Mouse (Mus musculus) lung, postnatal 0 days (tissue): ENCODE data around the gene Gm8947. TPM values are rescaled to one million over a fixed set of nuclear protein-coding genes. Genes with fewer than 3 reads are reported as not detected.

Experiments
- ATAC-seq: fragments of 200-750 bp; cut with Nextera tagmentation; 2 replicates; pipeline ENCODE4 v1.8.0; 2017; ENCODE audit warnings: moderate library complexity
- DNase-seq: peaks from one replicate; pipeline ENCODE4 v3.0.0-alpha.2; 2016; ENCODE audit warnings: low spot score
- H3K27ac ChIP-seq: fragments of 300-500 bp; sonication (generic); 2 replicates; pipeline ENCODE4 v1.5.1; 2014; ENCODE audit warnings: antibody characterized with exemption, mild to moderate bottlenecking, low read length, mixed read lengths
- H3K27me3 ChIP-seq: fragments of 300-500 bp; sonication (generic); replicated peaks from 2 replicates; pipeline ENCODE4 v1.6.1; 2014; ENCODE audit warnings: low read length, mixed read lengths; ENCODE audit not compliant: insufficient read depth
- H3K36me3 ChIP-seq: fragments of 300-500 bp; sonication (generic); 2 replicates; pipeline ENCODE4 v1.6.1; 2014; ENCODE audit warnings: low read length, mixed read lengths; ENCODE audit not compliant: insufficient read depth
- H3K4me1 ChIP-seq: fragments of 300-500 bp; sonication (generic); 2 replicates; pipeline ENCODE4 v1.6.1; 2014; ENCODE audit warnings: antibody characterized with exemption, low read depth, low read length, mixed read lengths; ENCODE audit not compliant: insufficient read depth
- H3K4me2 ChIP-seq: fragments of 300-500 bp; sonication (generic); replicated peaks from 2 replicates; pipeline ENCODE4 v1.6.1; 2014; ENCODE audit warnings: low read depth, mild to moderate bottlenecking, low read length, moderate library complexity, mixed read lengths
- H3K4me3 ChIP-seq: fragments of 300-500 bp; sonication (generic); 2 replicates; pipeline ENCODE4 v1.5.1; 2014; ENCODE audit warnings: low read depth, low read length
- H3K9ac ChIP-seq: fragments of 300-500 bp; sonication (generic); replicated peaks from 2 replicates; pipeline ENCODE4 v1.6.1; 2014; ENCODE audit warnings: low read depth, mild to moderate bottlenecking
- H3K9me3 ChIP-seq: fragments of 300-500 bp; sonication (generic); 2 replicates; pipeline ENCODE4 v1.6.1; 2016; ENCODE audit warnings: low read length, mixed read lengths
- CTCF ChIP-seq: IDR thresholded peaks from 2 replicates; pipeline ENCODE4 v1.5.1; 2016; ENCODE audit warnings: antibody characterized with exemption, mild to moderate bottlenecking
- EP300 ChIP-seq: IDR thresholded peaks from 2 replicates; pipeline ENCODE4 v1.6.1; 2016; ENCODE audit warnings: antibody characterized with exemption, mild to moderate bottlenecking, control low read depth
- whole genome bisulfite sequencing: fragments of 180-500 bp; shearing (Covaris S2); extraction: QIAGEN DNeasy Blood & Tissue Kit; methylation state at CpG from one replicate; pipeline ENCODE4 v1.1.7; 2014; 5-methylcytosine and 5-hydroxymethylcytosine counted together
- polyA plus RNA-seq: library from polyadenylated mRNA; unstranded; fragments of >200 nt; fragmentation: Nextera tagmentation; extraction: Ambion mirVana; gene quantifications from 2 replicates; pipeline ENCODE4 v1.2.1, GENCODE M21; 2015

The Gm8947 gene
- polyA plus RNA-seq, 1 experiment from 2014 or later = not detected

GRCm38 (mm10) chr1:151224536-151224935, 32.4 kb downstream of the Gm8947 start:
- no peak overlapping the region for H3K4me2 ChIP-seq
- no peaks in the 10 kb centered on the region for H3K36me3 ChIP-seq
- H3K9ac ChIP-seq = no peak overlapping the region
- H3K4me3 ChIP-seq = no peak overlapping the region
- H3K27ac ChIP-seq = no peak overlapping the region
- 77% methylated on average over 1 of the region's 1 CpGs for WGBS
- H3K4me1 ChIP-seq = no peaks in the 10 kb centered on the region
- ATAC-seq (no peak), DNase-seq (no peak)
- no peak for TF ChIP-seq CTCF
- TF ChIP-seq EP300 = no peak
- H3K27me3 ChIP-seq = no peaks in the 10 kb centered on the region
- no peaks in the 10 kb centered on the region for H3K9me3 ChIP-seq

- no peaks in the 10 kb centered on the region for H3K27me3 ChIP-seq
- ATAC-seq (no peak), DNase-seq (no peak)
- H3K4me3 ChIP-seq = no peak overlapping the region
- WGBS = 65% methylated on average over 8 of the region's 8 CpGs
- no peaks in the 10 kb centered on the region for H3K4me1 ChIP-seq
- H3K4me2 ChIP-seq = no peak overlapping the region
- no peak overlapping the region for H3K9ac ChIP-seq
- no peaks in the 10 kb centered on the region for H3K36me3 ChIP-seq
- no peak overlapping the region for H3K27ac ChIP-seq
- TF ChIP-seq EP300 (no peak), CTCF (no peak)
- H3K9me3 ChIP-seq = no peaks in the 10 kb centered on the region
These were observed 35.3 kb downstream of the Gm8947 start for GRCm38 (mm10) chr1:151227506-151227905.

- no peak overlapping the region for H3K4me3 ChIP-seq
- no peaks in the 10 kb centered on the region for H3K27me3 ChIP-seq
- no peaks in the 10 kb centered on the region for H3K9me3 ChIP-seq
- peak; percentile 20 for DNase-seq
- H3K4me1 ChIP-seq = no peaks in the 10 kb centered on the region
- no peak overlapping the region for H3K27ac ChIP-seq
- 62% methylated on average over 1 of the region's 1 CpGs for whole genome bisulfite sequencing
- no peak overlapping the region for H3K9ac ChIP-seq
- ATAC-seq = no peak
- no peaks in the 10 kb centered on the region for H3K36me3 ChIP-seq
- no peak for TF ChIP-seq CTCF
- H3K4me2 ChIP-seq = no peak overlapping the region
These were observed 36.3 kb downstream of the Gm8947 start for GRCm38 (mm10) chr1:151228320-151228989.

GRCm38 (mm10) chr1:151232346-151232745, 40.2 kb downstream of the Gm8947 start:
- H3K4me2 ChIP-seq = no peak overlapping the region
- H3K4me3 ChIP-seq = no peak overlapping the region
- no peaks in the 10 kb centered on the region for H3K4me1 ChIP-seq
- TF ChIP-seq EP300 (no peak), CTCF (no peak)
- no peak overlapping the region for H3K9ac ChIP-seq
- H3K9me3 ChIP-seq = no peaks in the 10 kb centered on the region
- no peak for DNase-seq
- no peak for ATAC-seq
- no peak overlapping the region for H3K27ac ChIP-seq
- no peaks in the 10 kb centered on the region for H3K27me3 ChIP-seq
- 82% methylated on average over 3 of the region's 3 CpGs for WGBS
- no peaks in the 10 kb centered on the region for H3K36me3 ChIP-seq

- WGBS = 50% methylated on average over 3 of the region's 3 CpGs
- H3K9ac ChIP-seq = no peak overlapping the region
- no peaks in the 10 kb centered on the region for H3K36me3 ChIP-seq
- no peak overlapping the region for H3K4me3 ChIP-seq
- TF ChIP-seq EP300 (no peak), CTCF (no peak)
- ATAC-seq (no peak), DNase-seq (no peak)
- H3K27ac ChIP-seq = no peak overlapping the region
- H3K4me2 ChIP-seq = no peak overlapping the region
- no peaks in the 10 kb centered on the region for H3K9me3 ChIP-seq
- no peaks in the 10 kb centered on the region for H3K4me1 ChIP-seq
- H3K27me3 ChIP-seq = no peaks in the 10 kb centered on the region
These were observed 41.6 kb downstream of the Gm8947 start for GRCm38 (mm10) chr1:151233756-151234155.

- H3K27ac ChIP-seq = no peak overlapping the region
- no peak overlapping the region for H3K4me2 ChIP-seq
- DNase-seq = peak; percentile 31
These were observed 43.4 kb downstream of the Gm8947 start for GRCm38 (mm10) chr1:151235574-151235973.

More at GRCm38 (mm10) chr1:151235574-151235973, 43.4 kb downstream of the Gm8947 start:
- Histone ChIP-seq H3K4me1 (no peaks in the 10 kb centered on the region; the same call in 1 of the 2 replicates), H3K9ac (no peak overlapping the region), H3K27me3 (no peaks in the 10 kb centered on the region), H3K36me3 (no peaks in the 10 kb centered on the region), H3K9me3 (no peaks in the 10 kb centered on the region), H3K4me3 (no peak overlapping the region)
- ATAC-seq = peak; percentile 54
- WGBS = 51% methylated on average over 2 of the region's 2 CpGs
- TF ChIP-seq CTCF (no peak), EP300 (no peak)
